7 mouse cellular contexts compared by ENCODE assay signal in genomic region chr4:134370649-134371221, GRCm38 (mm10). TPM values are rescaled to one million over a fixed set of nuclear protein-coding genes. Genes with fewer than 3 reads are reported as not detected.
DNase-seq lines count a peak whose midpoint lies in the region; ATAC-seq and TF ChIP-seq lines count a peak whose summit lies in the region.

No protein-coding gene starts in this region.

- no peaks in the 10 kb centered on the region for H3K9me3 ChIP-seq in forebrain, embryonic 12.5 days
- H3K9me3 ChIP-seq in midbrain, embryonic 15.5 days, result no peaks in the 10 kb centered on the region

- intact Hi-C loops in gastrocnemius, postnatal 14 days (cut with DNase I; ENCODE audit: low total_unique reads), result loop anchor here (10.0 kb wide), 1 partner anchor 116 kb away; the partner anchor contains the start of gene Grrp1

- peak; percentile 22 for DNase-seq in lung, adult 2 months
- DNase-seq in lung, postnatal 25 days (ENCODE audit: low spot score), result no peak
- DNase-seq in layer of hippocampus, adult 2 months (ENCODE audit: low spot score in 2 of 2), result peak; percentile 56 to 82
- DNase-seq in urinary bladder, adult 2 months (ENCODE audit: low spot score), result no peak
- DNase-seq in gastrocnemius, postnatal 14 days, result no peak

- peak overlapping the region; percentile 82 for H3K4me2 ChIP-seq in forebrain, embryonic 12.5 days
- peak overlapping the region; percentile 100 for H3K4me2 ChIP-seq in midbrain, embryonic 15.5 days

- WGBS in lung, adult 2 months, result 4% methylated on average over 18 of the region's 18 CpGs
- 2% methylated on average over 18 of the region's 18 CpGs for WGBS in forebrain, embryonic 12.5 days
- WGBS in midbrain, embryonic 15.5 days, result 2% methylated on average over 18 of the region's 18 CpGs

- H3K27me3 ChIP-seq in forebrain, embryonic 12.5 days, result peaks cover 65% of the 10 kb centered on the region
- H3K27me3 ChIP-seq in midbrain, embryonic 15.5 days (replicated peaks), result peaks cover 43% of the 10 kb centered on the region

- no peak overlapping the region for H3K4me3 ChIP-seq in lung, adult 2 months (replicated peaks; ENCODE audit: extremely low read depth, low read depth, low read length)
- H3K4me3 ChIP-seq in forebrain, embryonic 12.5 days (replicated peaks), result peak overlapping the region; percentile 43
- peak overlapping the region; percentile 89 for H3K4me3 ChIP-seq in layer of hippocampus, adult 2 months
- H3K4me3 ChIP-seq in midbrain, embryonic 15.5 days, result peak overlapping the region; percentile 63

- no peak for TF ChIP-seq POLR2A in lung, adult 2 months (IDR thresholded peaks at IDR 0.05; ENCODE audit: borderline replicate concordance, extremely low read depth, low read depth, low read length)

- no peaks in the 10 kb centered on the region for H3K36me3 ChIP-seq in forebrain, embryonic 12.5 days (replicated peaks)
- H3K36me3 ChIP-seq in midbrain, embryonic 15.5 days (replicated peaks), result no peaks in the 10 kb centered on the region

- no peak for TF ChIP-seq CTCF in lung, adult 2 months (IDR thresholded peaks at IDR 0.05; ENCODE audit: insufficient read depth, low read length)
- peak; percentile 26; the same call in 1 of the 2 replicates for TF ChIP-seq CTCF in layer of hippocampus, adult 2 months (conservative IDR thresholded peaks at IDR 0.05)

- peaks cover 7% of the 10 kb centered on the region; the same call in 1 of the 2 replicates for H3K4me1 ChIP-seq in lung, adult 2 months (ENCODE audit: control insufficient read depth, insufficient read depth, low read length)
- H3K4me1 ChIP-seq in forebrain, embryonic 12.5 days, result peaks cover 17% of the 10 kb centered on the region
- H3K4me1 ChIP-seq in midbrain, embryonic 15.5 days, result peaks cover 19% of the 10 kb centered on the region

- no peak overlapping the region for H3K27ac ChIP-seq in forebrain, embryonic 12.5 days
- peak overlapping the region; percentile 95 for H3K27ac ChIP-seq in layer of hippocampus, adult 2 months
- no peak overlapping the region for H3K27ac ChIP-seq in midbrain, embryonic 15.5 days

- no peak overlapping the region for H3K9ac ChIP-seq in forebrain, embryonic 12.5 days
- H3K9ac ChIP-seq in midbrain, embryonic 15.5 days, result peak overlapping the region; percentile 10; the same call in 1 of the 2 replicates

- no peak for ATAC-seq in forebrain, embryonic 12.5 days (ENCODE audit: low FRiP score)
- no peak for ATAC-seq in midbrain, embryonic 15.5 days (replicated peaks)

RNA-seq across cellular contexts. Expression of gene Extl1, which starts 12.9 kb away (rescaled TPM):
- 1.9 and 3.7 TPM in 2 replicates for polyA plus RNA-seq in lung, adult 2 months (2012; rRNA removed)
- polyA plus RNA-seq in forebrain, embryonic 12.5 days (2016; fragmentation: Nextera tagmentation; extraction: Ambion mirVana), result 0.32 and 0.37 TPM in 2 replicates
- 10 to 100 TPM; 44.7 to 46.5 TPM for total RNA-seq in layer of hippocampus, adult 2 months (2021)
- polyA plus RNA-seq in midbrain, embryonic 15.5 days (2015; fragmentation: Nextera tagmentation; extraction: Ambion mirVana), result 0.59 and 0.62 TPM in 2 replicates
- 9.8 and 10.9 TPM in 2 replicates for polyA plus RNA-seq in urinary bladder, adult 2 months (2012; rRNA removed)
- total RNA-seq in gastrocnemius, postnatal 14 days (2021), result 10 to 100 TPM; 36.3 to 37.2 TPM

RNA-seq across cellular contexts. Expression of gene Pafah2, which starts 25.4 kb away (rescaled TPM):
- polyA plus RNA-seq in lung, adult 2 months (2012; rRNA removed), result 35.6 and 41.0 TPM in 2 replicates
- 7.2 and 8.3 TPM in 2 replicates for polyA plus RNA-seq in forebrain, embryonic 12.5 days (2016; fragmentation: Nextera tagmentation; extraction: Ambion mirVana)
- 1 to 10 TPM; 6.6 to 9.0 TPM for total RNA-seq in layer of hippocampus, adult 2 months (2021)
- polyA plus RNA-seq in midbrain, embryonic 15.5 days (2015; fragmentation: Nextera tagmentation; extraction: Ambion mirVana), result 7.7 and 8.0 TPM in 2 replicates
- polyA plus RNA-seq in urinary bladder, adult 2 months (2012; rRNA removed), result 37.9 and 39.9 TPM in 2 replicates
- total RNA-seq in gastrocnemius, postnatal 14 days (2021), result 1 to 10 TPM; 3.2 to 3.4 TPM

RNA-seq across cellular contexts. Expression of gene Slc30a2, which starts 27.8 kb away (rescaled TPM):
- polyA plus RNA-seq in lung, adult 2 months (2012; rRNA removed), result 0.41 and 0.51 TPM in 2 replicates
- not detected in 2 replicates for polyA plus RNA-seq in forebrain, embryonic 12.5 days (2016; fragmentation: Nextera tagmentation; extraction: Ambion mirVana)
- not detected for total RNA-seq in layer of hippocampus, adult 2 months (2021)
- 0.22 and 0.23 TPM in 2 replicates for polyA plus RNA-seq in midbrain, embryonic 15.5 days (2015; fragmentation: Nextera tagmentation; extraction: Ambion mirVana)
- 0.06 and 0.08 TPM in 2 replicates for polyA plus RNA-seq in urinary bladder, adult 2 months (2012; rRNA removed)
- total RNA-seq in gastrocnemius, postnatal 14 days (2021), result 1 to 10 TPM in 1 of 2 experiments, under 1 TPM in 1; 0.47 to 6.3 TPM

RNA-seq across cellular contexts. Expression of gene Trim63, which starts 55.8 kb away (rescaled TPM):
- polyA plus RNA-seq in lung, adult 2 months (2012; rRNA removed), result 2.0 and 4.6 TPM in 2 replicates
- 0.17 and 0.27 TPM in 2 replicates for polyA plus RNA-seq in forebrain, embryonic 12.5 days (2016; fragmentation: Nextera tagmentation; extraction: Ambion mirVana)
- total RNA-seq in layer of hippocampus, adult 2 months (2021), result not detected
- polyA plus RNA-seq in midbrain, embryonic 15.5 days (2015; fragmentation: Nextera tagmentation; extraction: Ambion mirVana), result 0.40 and 0.91 TPM in 2 replicates
- 0.04 and 0.12 TPM in 2 replicates for polyA plus RNA-seq in urinary bladder, adult 2 months (2012; rRNA removed)
- 100 to 1,000 TPM; 103 to 224 TPM for total RNA-seq in gastrocnemius, postnatal 14 days (2021)

Comparison
In these comparisons a context has a peak if more than half of its experiments do, and no peak if none do; other contexts are left out.
1. DNase-seq: peak in lung, adult 2 months (single experiment) and layer of hippocampus, adult 2 months (2 of 2); none in lung, postnatal 25 days (single experiment), urinary bladder, adult 2 months (single experiment) and gastrocnemius, postnatal 14 days (single experiment).